Mouse (Mus musculus): ENCODE measurements around the gene Adamts14.

DNA sequence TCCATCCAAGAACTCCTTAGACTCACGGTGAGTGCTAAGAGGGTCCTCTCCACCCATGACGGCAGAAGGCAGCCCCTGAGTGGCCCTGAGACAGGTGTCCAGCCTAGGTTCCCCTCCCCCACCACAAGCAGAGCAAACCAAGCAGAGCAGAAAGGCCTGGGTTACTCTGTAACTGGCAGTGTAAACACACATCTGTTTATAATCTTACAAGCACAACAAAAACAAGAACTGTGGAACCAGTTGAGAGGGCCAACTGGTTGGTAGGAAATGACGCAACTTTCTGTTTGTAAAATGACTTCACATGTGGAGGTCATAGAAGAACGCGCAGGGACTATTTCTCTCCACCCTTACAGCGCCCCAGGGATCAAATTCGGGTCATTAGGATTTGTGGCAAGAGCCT lies 39.5 kb upstream of the Adamts14 start:
- TF ChIP-seq CTCF (IDR thresholded peaks at IDR 0.05; ENCODE audit: low read depth) (no peak), EP300 (IDR thresholded peaks at IDR 0.05; ENCODE audit: low read depth) (no peak)

Measured in liver, embryonic 14.5 days (tissue).